Mouse (Mus musculus) ES-E14 (cell line): Measurements from ENCODE around the gene Dpep3. TPM values are rescaled to one million over a fixed set of nuclear protein-coding genes. Genes with fewer than 3 reads are reported as not detected.

ENCODE experiments used
- DNase-seq: peaks from one replicate; pipeline ENCODE4 v3.0.0-alpha.2; 2013; ENCODE audit warnings: low read depth, low spot score
- H3K27ac ChIP-seq: 2 replicates; pipeline ENCODE4 v1.5.1; 2012; ENCODE audit warnings: low read depth, mild to moderate bottlenecking, low read length, moderate library complexity, mixed read lengths; ENCODE audit not compliant: poor library complexity, insufficient read depth, severe bottlenecking
- H3K36me3 ChIP-seq: 2 replicates; pipeline ENCODE4 v1.6.1; 2012; ENCODE audit warnings: mild to moderate bottlenecking, low read length, moderate library complexity, mixed read lengths; ENCODE audit not compliant: control insufficient read depth, poor library complexity, insufficient read depth, severe bottlenecking
- H3K4me1 ChIP-seq, 2 experiments: fragments of 150-350 bp in 1 of 2; sonication (generic) in 1 of 2; 2 replicates each; pipeline ENCODE4 v1.6.1; 2012; ENCODE audit warnings: low read length in 2 of 2, mild to moderate bottlenecking in 1 of 2, mixed read lengths in 1 of 2; ENCODE audit not compliant: control insufficient read depth in 2 of 2, insufficient read depth in 2 of 2, poor library complexity in 1 of 2
- H3K4me3 ChIP-seq, 2 experiments: fragments of 150-350 bp in 1 of 2; sonication (generic) in 1 of 2; 2 replicates each; pipeline ENCODE4 v1.5.1; 2012; ENCODE audit warnings: low read length in 2 of 2, low read depth in 1 of 2, mild to moderate bottlenecking in 1 of 2, mixed read lengths in 1 of 2; ENCODE audit not compliant: insufficient read depth in 1 of 2, poor library complexity in 1 of 2, severe bottlenecking in 1 of 2
- H3K9ac ChIP-seq: 2 replicates; pipeline ENCODE4 v1.6.1; 2012; ENCODE audit warnings: low read depth, mild to moderate bottlenecking, low read length, mixed read lengths; ENCODE audit not compliant: poor library complexity, insufficient read depth, severe bottlenecking
- H3K9me3 ChIP-seq: fragments of 150-350 bp; sonication (generic); 2 replicates; pipeline ENCODE4 v1.6.1; 2012; ENCODE audit warnings: low read depth, mild to moderate bottlenecking, low read length; ENCODE audit not compliant: control insufficient read depth, insufficient read depth
- CHD2 ChIP-seq: IDR thresholded peaks from 2 replicates; pipeline ENCODE4 v1.6.1; 2014; ENCODE audit warnings: mild to moderate bottlenecking, low read depth, low read length, inconsistent platforms
- HCFC1 ChIP-seq: IDR thresholded peaks from 2 replicates; pipeline ENCODE4 v1.6.1; 2012; ENCODE audit warnings: low read length, inconsistent platforms, borderline replicate concordance; ENCODE audit not compliant: insufficient read depth
- MAFK ChIP-seq: IDR thresholded peaks from 2 replicates; pipeline ENCODE4 v1.6.1; 2014; ENCODE audit warnings: mild to moderate bottlenecking, low read depth, low read length, inconsistent platforms; ENCODE audit not compliant: insufficient read depth
- ZC3H11A ChIP-seq: IDR thresholded peaks from 2 replicates; pipeline ENCODE4 v1.6.1; 2012; ENCODE audit warnings: low read depth, mild to moderate bottlenecking, inconsistent platforms, low read length, borderline replicate concordance
- ZNF384 ChIP-seq: IDR thresholded peaks from 2 replicates; pipeline ENCODE4 v1.6.1; 2012; ENCODE audit warnings: low read depth, low read length, inconsistent platforms
- in situ Hi-C, 2 experiments: fragments of 600-800 bp; cut with MboI; formaldehyde crosslinking; loops; one replicate each; pipeline ENCODE4 v1.15.1; 2025; ENCODE audit warnings: low sequenced_read_pairs in 2 of 2, inconsistent platforms in 1 of 2; ENCODE audit not compliant: unreplicated experiment in 2 of 2
- total RNA-seq: library from RNA; depleted of rRNA; stranded (reverse); fragments of 300-350 nt; gene quantifications from 2 replicates; pipeline ENCODE4 v1.2.3, GENCODE M21; 2012

Gene Dpep3
- total RNA-seq, 1 experiment = 1.5 TPM

DNA sequence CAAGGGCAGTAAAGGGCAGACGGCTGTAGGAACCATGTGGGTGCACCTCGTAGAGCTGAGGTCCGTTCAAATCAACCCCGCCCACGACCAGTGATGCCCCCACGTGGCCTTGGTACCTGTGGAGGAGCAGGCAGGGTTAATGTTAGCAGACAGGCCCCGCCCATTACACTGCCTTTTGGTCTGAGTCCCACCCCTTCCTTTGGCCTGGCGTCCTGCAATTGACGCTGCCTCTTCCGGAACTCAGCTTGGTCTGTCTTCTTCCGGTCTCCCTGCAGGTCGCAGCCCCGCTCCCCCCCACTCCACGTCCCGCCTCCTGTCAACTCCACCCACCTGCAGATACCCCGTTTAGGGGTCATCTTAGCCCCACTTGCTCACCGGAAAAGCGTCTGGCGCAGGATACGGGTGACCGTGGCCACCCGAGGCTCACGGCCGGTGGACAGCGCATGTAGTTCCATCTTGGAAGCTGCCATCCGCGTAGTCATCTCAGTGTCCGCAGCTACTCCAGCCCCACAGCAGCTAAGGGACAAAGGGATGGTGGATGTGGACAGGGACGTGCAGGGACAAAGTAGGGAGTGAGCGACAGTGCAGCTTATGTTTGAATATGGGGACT lies 42.3 kb downstream of the Dpep3 start:
- Histone ChIP-seq H3K4me3 (peak overlapping the region; percentile 81 to 96), H3K27ac (no peak overlapping the region), H3K9me3 (no peaks in the 10 kb centered on the region), H3K4me1 (peaks cover 0 to 6% of the 10 kb centered on the region in 2 experiments; a peak in 2 of 4 replicates), H3K9ac (peak overlapping the region; percentile 69), H3K36me3 (peaks cover 2% of the 10 kb centered on the region; the same call in 1 of the 2 replicates)
- TF ChIP-seq HCFC1 (no peak), ZC3H11A (no peak), MAFK (no peak), ZNF384 (no peak), CHD2 (no peak)
- in situ Hi-C loops = no loop called here
- peak; percentile 82 for DNase-seq

GRCm38 (mm10) chr8:105935863-105936603 lies 43.2 kb downstream of the Dpep3 start:
- DNase-seq = no peak
- peaks cover 0 to 6% of the 10 kb centered on the region in 2 experiments; a peak in 2 of 4 replicates for H3K4me1 ChIP-seq
- in situ Hi-C loops = no loop called here
- TF ChIP-seq ZC3H11A (no peak), HCFC1 (no peak), ZNF384 (no peak), MAFK (no peak), CHD2 (no peak)
- no peak overlapping the region for H3K27ac ChIP-seq
- H3K9me3 ChIP-seq = no peaks in the 10 kb centered on the region
- H3K4me3 ChIP-seq = peak overlapping the region; percentile 81 to 96
- peak overlapping the region; percentile 69; the same call in 1 of the 2 replicates for H3K9ac ChIP-seq
- H3K36me3 ChIP-seq = no peaks in the 10 kb centered on the region; the same call in 1 of the 2 replicates

DNA sequence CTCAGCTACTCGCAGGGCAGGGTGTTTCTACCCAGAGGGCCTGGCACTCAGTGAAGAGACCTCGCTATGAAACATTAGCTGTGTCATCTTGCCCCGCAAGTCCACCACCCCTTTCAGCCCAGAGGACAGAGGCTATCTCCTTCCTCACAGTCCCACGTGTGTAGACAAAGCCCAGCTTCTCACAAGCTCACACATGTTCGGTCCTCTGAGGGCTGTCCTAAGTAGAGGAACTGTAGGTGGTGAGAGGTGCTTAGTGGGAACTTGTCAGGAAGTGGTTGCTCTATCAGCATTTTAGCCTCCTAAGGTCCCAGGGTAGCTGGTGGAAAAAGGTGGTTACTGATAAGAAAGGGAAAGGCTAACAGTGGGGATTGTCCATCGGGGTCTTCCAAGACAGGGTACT lies 44.1 kb downstream of the Dpep3 start:
- H3K9me3 ChIP-seq = no peaks in the 10 kb centered on the region
- no peak for TF ChIP-seq MAFK
- TF ChIP-seq CHD2 = no peak
- H3K4me1 ChIP-seq = peaks cover 0 to 6% of the 10 kb centered on the region in 2 experiments; a peak in 2 of 4 replicates
- H3K4me3 ChIP-seq = no peak overlapping the region
- no peaks in the 10 kb centered on the region; the same call in 1 of the 2 replicates for H3K36me3 ChIP-seq
- DNase-seq = no peak
- no peak overlapping the region for H3K27ac ChIP-seq
- in situ Hi-C loops = no loop called here
- no peak overlapping the region for H3K9ac ChIP-seq

- peaks cover 0 to 6% of the 10 kb centered on the region in 2 experiments; a peak in 3 of 4 replicates for H3K4me1 ChIP-seq
- no peaks in the 10 kb centered on the region; the same call in 1 of the 2 replicates for H3K36me3 ChIP-seq
- H3K27ac ChIP-seq = no peak within 1 kb of the TSS
- in situ Hi-C loops = no loop called here
- DNase-seq = no peak
- H3K9ac ChIP-seq = no peak within 1 kb of the TSS
- no peak for TF ChIP-seq HCFC1
- TF ChIP-seq CHD2 = no peak
- no peak for TF ChIP-seq MAFK
- no peak for TF ChIP-seq ZNF384
- no peak for TF ChIP-seq ZC3H11A
- H3K4me3 ChIP-seq = no peak within 1 kb of the TSS
- H3K9me3 ChIP-seq = no peaks in the 10 kb centered on the region
These were observed 45.5 kb downstream of the Dpep3 start, which contains the start of gene Ctrl for GRCm38 (mm10) chr8:105933762-105934161. Gene Ctrl (minus strand): TSS chr8:105933862.
